8 mouse cellular contexts compared by ENCODE assay signal in the genomic region with DNA sequence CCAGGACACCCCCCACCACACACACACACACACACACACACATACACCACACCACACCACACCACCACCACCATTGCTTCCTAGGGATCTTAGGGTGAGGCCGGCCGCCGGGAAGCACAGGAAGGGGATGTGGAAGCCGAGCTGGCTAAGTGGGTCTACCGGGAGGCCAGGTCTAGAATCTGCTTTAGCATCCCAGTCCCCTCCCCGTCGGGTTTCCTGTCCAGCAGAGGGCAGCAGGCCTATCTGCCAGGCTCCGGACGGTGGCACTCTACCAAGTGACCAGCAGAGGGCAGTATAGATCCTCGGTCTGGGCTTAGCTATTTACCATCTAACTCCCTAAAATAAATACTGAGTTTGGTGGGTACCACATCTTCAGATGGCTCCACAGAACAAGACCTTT.
DNase-seq lines count a peak whose midpoint lies in the region; ATAC-seq and TF ChIP-seq lines count a peak whose summit lies in the region.

No protein-coding gene starts in this region.

- peak; percentile 96 for DNase-seq in brain, adult 2 months (ENCODE audit: low read depth, low spot score)
- peak; percentile 80 for DNase-seq in liver
- peak; percentile 70 to 86 for DNase-seq in spleen, postnatal 4 days (ENCODE audit: low spot score in 2 of 2)

- peak overlapping the region; percentile 95 for H3K4me2 ChIP-seq in heart, embryonic 11.5 days
- H3K4me2 ChIP-seq in kidney, embryonic 16.5 days (replicated peaks; ENCODE audit: low read depth, low read length), result peak overlapping the region; percentile 99
- peak overlapping the region; percentile 77 for H3K4me2 ChIP-seq in myocyte (ENCODE audit: low read depth)

- 1% methylated on average over 10 of the region's 10 CpGs for WGBS in heart, embryonic 11.5 days (ENCODE audit: insufficient replicate concordance)
- 0% methylated on average over 10 of the region's 10 CpGs for WGBS in kidney, embryonic 16.5 days

- H3K79me2 ChIP-seq in C2C12 (ENCODE audit: control insufficient read depth, insufficient read depth) (no peaks in the 10 kb centered on the region), myocyte (ENCODE audit: control insufficient read depth, insufficient read depth) (no peaks in the 10 kb centered on the region)

- no peak for TF ChIP-seq POLR2A in embryonic fibroblast, embryonic 13.5 days (IDR thresholded peaks at IDR 0.05; ENCODE audit: low read depth, low read length)
- TF ChIP-seq POLR2A in myocyte (IDR thresholded peaks at IDR 0.05; ENCODE audit: insufficient read length, low read depth), result no peak

- H3K4me3 ChIP-seq in C2C12 (ENCODE audit: insufficient read depth, poor library complexity, severe bottlenecking), result no peak overlapping the region
- no peak overlapping the region for H3K4me3 ChIP-seq in embryonic fibroblast, embryonic 13.5 days (ENCODE audit: insufficient read depth, low read length)
- H3K4me3 ChIP-seq in heart, embryonic 11.5 days (ENCODE audit: low read depth, low read length), result peak overlapping the region; percentile 64
- peak overlapping the region; percentile 66 for H3K4me3 ChIP-seq in kidney, embryonic 16.5 days (ENCODE audit: low read length)
- H3K4me3 ChIP-seq in myocyte, result no peak overlapping the region

- no peaks in the 10 kb centered on the region for H3K4me1 ChIP-seq in embryonic fibroblast, embryonic 13.5 days (ENCODE audit: control insufficient read depth, insufficient read depth, low read length)
- peaks cover 10% of the 10 kb centered on the region; the same call in 1 of the 2 replicates for H3K4me1 ChIP-seq in heart, embryonic 11.5 days (ENCODE audit: control insufficient read depth, insufficient read depth, low read length)
- peaks cover 17% of the 10 kb centered on the region for H3K4me1 ChIP-seq in kidney, embryonic 16.5 days (ENCODE audit: insufficient read depth, low read length)

- 0 out of 2 replicates have a peak, but pooled peaks have one; percentile 2 for ATAC-seq in heart, embryonic 11.5 days (replicated peaks; ENCODE audit: insufficient number of reproducible peaks, low FRiP score, low TSS enrichment)
- ATAC-seq in kidney, embryonic 16.5 days (ENCODE audit: low FRiP score, low TSS enrichment), result peak; percentile 51

- no peak overlapping the region for H3K27ac ChIP-seq in embryonic fibroblast, embryonic 13.5 days (ENCODE audit: insufficient read depth, low read length)
- H3K27ac ChIP-seq in heart, embryonic 11.5 days (ENCODE audit: low read depth, low read length), result no peak overlapping the region
- H3K27ac ChIP-seq in kidney, embryonic 16.5 days (ENCODE audit: low read length), result no peak overlapping the region

- TF ChIP-seq CTCF in C2C12 (IDR thresholded peaks at IDR 0.05; ENCODE audit: control insufficient read depth, insufficient read depth, insufficient read length), result peak; percentile 98
- TF ChIP-seq CTCF in embryonic fibroblast, embryonic 13.5 days (IDR thresholded peaks at IDR 0.05; ENCODE audit: borderline replicate concordance, insufficient read depth, low read length), result peak; percentile 98

- H3ac ChIP-seq in C2C12 (ENCODE audit: control insufficient read depth, insufficient read length, low read depth) (no peak overlapping the region), myocyte (ENCODE audit: control insufficient read depth, insufficient read length) (no peak overlapping the region)

- H3K36me3 ChIP-seq in C2C12 (ENCODE audit: control insufficient read depth, insufficient read depth), result no peaks in the 10 kb centered on the region
- H3K36me3 ChIP-seq in heart, embryonic 11.5 days (ENCODE audit: control insufficient read depth, insufficient read depth, low read length), result no peaks in the 10 kb centered on the region
- no peaks in the 10 kb centered on the region for H3K36me3 ChIP-seq in kidney, embryonic 16.5 days (ENCODE audit: insufficient read depth, low read length)
- no peaks in the 10 kb centered on the region for H3K36me3 ChIP-seq in myocyte (ENCODE audit: control insufficient read depth, insufficient read depth)

- H3K27me3 ChIP-seq in C2C12 (ENCODE audit: control insufficient read depth, insufficient read depth, insufficient read length) (peaks cover 64% of the 10 kb centered on the region), myocyte (ENCODE audit: control insufficient read depth, insufficient read depth, insufficient read length) (peaks cover 59% of the 10 kb centered on the region)
- H3K27me3 ChIP-seq in heart, embryonic 11.5 days (ENCODE audit: control insufficient read depth, insufficient read depth, low read length), result peaks cover 71% of the 10 kb centered on the region
- H3K27me3 ChIP-seq in kidney, embryonic 16.5 days (ENCODE audit: insufficient read depth, low read length), result peaks cover 40% of the 10 kb centered on the region

- no peaks in the 10 kb centered on the region for H3K9me3 ChIP-seq in heart, embryonic 11.5 days (replicated peaks; ENCODE audit: control insufficient read depth, low read length)
- no peaks in the 10 kb centered on the region for H3K9me3 ChIP-seq in kidney, embryonic 16.5 days (ENCODE audit: low read length)

- no peaks in the 10 kb centered on the region for H3K79me3 ChIP-seq in C2C12 (ENCODE audit: low read depth)

- no peak overlapping the region for H3K9ac ChIP-seq in heart, embryonic 11.5 days (ENCODE audit: low read depth, low read length)
- no peak overlapping the region for H3K9ac ChIP-seq in kidney, embryonic 16.5 days (replicated peaks; ENCODE audit: low read length)

TF ChIP-seq in C2C12, 6 proteins besides CTCF, POLR2A, EP300 and RAD21:
- TF ChIP-seq CEBPB (IDR thresholded peaks at IDR 0.05; ENCODE audit: low read depth) (no peak), MYOD1 (IDR thresholded peaks at IDR 0.05; ENCODE audit: control insufficient read depth, insufficient read length, low read depth) (no peak), MYOG (IDR thresholded peaks at IDR 0.05; ENCODE audit: control insufficient read depth, extremely low read depth, insufficient read length) (no peak), FOSL1 (IDR thresholded peaks at IDR 0.05; ENCODE audit: insufficient read depth, low read length, poor library complexity, severe bottlenecking) (no peak), USF1 (IDR thresholded peaks at IDR 0.05; ENCODE audit: low read depth) (no peak), MAX (IDR thresholded peaks at IDR 0.05) (no peak)

TF ChIP-seq in myocyte, 11 proteins besides CTCF, POLR2A, EP300 and RAD21:
- TF ChIP-seq MAX (IDR thresholded peaks at IDR 0.05; ENCODE audit: low read depth) (no peak), E2F4 (IDR thresholded peaks at IDR 0.05; ENCODE audit: insufficient read depth) (no peak), TCF12 (IDR thresholded peaks at IDR 0.05; ENCODE audit: insufficient read depth, poor library complexity, severe bottlenecking) (no peak), POLR2AphosphoS2 (IDR thresholded peaks at IDR 0.05; ENCODE audit: insufficient read length, low read depth) (no peak), REST (IDR thresholded peaks at IDR 0.05; ENCODE audit: insufficient read depth, insufficient read length) (no peak), USF1 (IDR thresholded peaks at IDR 0.05; ENCODE audit: low read depth) (no peak), TCF3 (IDR thresholded peaks at IDR 0.05; ENCODE audit: insufficient read length, low read depth) (no peak), MYOG (IDR thresholded peaks at IDR 0.05; ENCODE audit: control insufficient read depth in 1 of 3, insufficient read depth in 1 of 3, insufficient read length in 2 of 3, low read depth in 2 of 3) (no peak), SRF (IDR thresholded peaks at IDR 0.05; ENCODE audit: control insufficient read depth, insufficient read length, low read depth) (no peak), CEBPB (IDR thresholded peaks at IDR 0.05; ENCODE audit: insufficient read depth, poor library complexity, severe bottlenecking) (no peak), MYOD1 (IDR thresholded peaks at IDR 0.05; ENCODE audit: control insufficient read depth in 1 of 3, insufficient read length in 2 of 3, low read depth in 2 of 3) (no peak)

Comparison
In these comparisons a context has a peak if more than half of its experiments do, and no peak if none do; other contexts are left out.
1. H3K4me3 ChIP-seq: peak in heart, embryonic 11.5 days (single experiment) and kidney, embryonic 16.5 days (single experiment); none in C2C12 (single experiment), embryonic fibroblast, embryonic 13.5 days (single experiment) and myocyte (single experiment).
2. Peak in every context shown above with its lines, with median percentiles within 50 percentile points of each other: DNase-seq and H3K4me2 ChIP-seq.